9 mouse cellular contexts compared by ENCODE assay signal in genomic region chr15:12206646-12207222, GRCm38 (mm10). TPM values are rescaled to one million over a fixed set of nuclear protein-coding genes. Genes with fewer than 3 reads are reported as not detected.
A peak's percentile ranks its signal among the peaks of the same experiment; 100 is the strongest.
DNase-seq lines count a peak whose midpoint lies in the region; ATAC-seq and TF ChIP-seq lines count a peak whose summit lies in the region.
"Had no signal": no experiment of that assay in that cellular context is flagged by ENCODE, and none has a peak within 500 bp of the region (broad histone marks: within the 10 kb centered on the region; RNA-seq: fewer than 3 reads in every experiment).

No protein-coding gene starts in this region.

- 72% methylated on average over 7 of the region's 7 CpGs for WGBS in limb, embryonic 12.5 days
- WGBS in stomach, postnatal 0 days: 69% methylated on average over 7 of the region's 7 CpGs

- intact Hi-C loops in gastrocnemius, postnatal 36 days (cut with DNase I): no loop called here

- H3K27me3 ChIP-seq in testis, adult 2 months (ENCODE audit: control insufficient read depth, insufficient read depth, low read length): no peaks in the 10 kb centered on the region
- H3K27me3 ChIP-seq in limb, embryonic 12.5 days: no peaks in the 10 kb centered on the region
- no peaks in the 10 kb centered on the region for H3K27me3 ChIP-seq in stomach, postnatal 0 days (ENCODE audit: control insufficient read depth, insufficient read depth, low read length)

- H3K9me3 ChIP-seq in limb, embryonic 12.5 days: no peaks in the 10 kb centered on the region
- H3K9me3 ChIP-seq in stomach, postnatal 0 days (ENCODE audit: control insufficient read depth, low read length): no peaks in the 10 kb centered on the region
- H3K9me3 ChIP-seq: G1E had no signal

- TF ChIP-seq EP300 in stomach, postnatal 0 days (optimal IDR thresholded peaks at IDR 0.05): no peak

- no peak for TF ChIP-seq CTCF in testis, adult 2 months (IDR thresholded peaks at IDR 0.05; ENCODE audit: control insufficient read depth, insufficient read depth, insufficient replicate concordance, low read depth, low read length)
- TF ChIP-seq CTCF in stomach, postnatal 0 days (IDR thresholded peaks at IDR 0.05; ENCODE audit: low read depth): no peak

- TF ChIP-seq POLR2A in testis, adult 2 months (IDR thresholded peaks at IDR 0.05; ENCODE audit: control insufficient read depth, low read depth, low read length): no peak

- peak overlapping the region; percentile 68 for H3K4me3 ChIP-seq in testis, adult 2 months (ENCODE audit: control insufficient read depth, low read depth, low read length)
- H3K4me3 ChIP-seq in limb, embryonic 12.5 days (replicated peaks): no peak overlapping the region
- H3K4me3 ChIP-seq in stomach, postnatal 0 days (ENCODE audit: low read depth, low read length): no peak overlapping the region

- H3K4me1 ChIP-seq in testis, adult 2 months (ENCODE audit: control insufficient read depth, insufficient read depth, low read length): peaks cover 8% of the 10 kb centered on the region
- peaks cover 31% of the 10 kb centered on the region for H3K4me1 ChIP-seq in limb, embryonic 12.5 days (replicated peaks)
- peaks cover 6% of the 10 kb centered on the region for H3K4me1 ChIP-seq in stomach, postnatal 0 days (replicated peaks; ENCODE audit: control insufficient read depth, insufficient read depth)

- H3K4me2 ChIP-seq in limb, embryonic 12.5 days: peak overlapping the region; percentile 73
- H3K4me2 ChIP-seq in stomach, postnatal 0 days (replicated peaks; ENCODE audit: low read depth): peak overlapping the region; percentile 79

- H3K9ac ChIP-seq in limb, embryonic 12.5 days (replicated peaks): no peak overlapping the region
- H3K9ac ChIP-seq in stomach, postnatal 0 days (ENCODE audit: low read length): no peak overlapping the region

- no peak for ATAC-seq in limb, embryonic 12.5 days (ENCODE audit: insufficient number of reproducible peaks, insufficient read depth, low FRiP score, low TSS enrichment, low read depth)
- no peak for ATAC-seq in stomach, postnatal 0 days (ENCODE audit: low FRiP score, low TSS enrichment)

- peak; percentile 25 for DNase-seq in embryo, embryonic 9.5 days (ENCODE audit: extremely low spot score)
- DNase-seq in embryo, embryonic 10.5 days (ENCODE audit: low spot score): no peak
- DNase-seq in testis, postnatal 14 days (ENCODE audit: low spot score): no peak
- peak; percentile 16 for DNase-seq in stomach, postnatal 0 days (ENCODE audit: low spot score)
- DNase-seq in gastrocnemius, postnatal 36 days: no peak
- no peak for DNase-seq in frontal cortex, postnatal 14 days (ENCODE audit: low spot score in 2 of 2)

- no peak overlapping the region for H3K27ac ChIP-seq in testis, adult 2 months (ENCODE audit: control insufficient read depth, insufficient read depth, low read depth, low read length)
- H3K27ac ChIP-seq in limb, embryonic 12.5 days: no peak overlapping the region; the same call in 1 of the 2 replicates
- no peak overlapping the region for H3K27ac ChIP-seq in stomach, postnatal 0 days (replicated peaks)

- no peaks in the 10 kb centered on the region for H3K36me3 ChIP-seq in testis, adult 2 months (ENCODE audit: control insufficient read depth, insufficient read depth, low read length)
- H3K36me3 ChIP-seq in limb, embryonic 12.5 days: no peaks in the 10 kb centered on the region
- H3K36me3 ChIP-seq in stomach, postnatal 0 days (ENCODE audit: control insufficient read depth, insufficient read depth, low read length): no peaks in the 10 kb centered on the region

RNA-seq across cellular contexts. Expression of gene Mtmr12, which starts 1.9 kb away (rescaled TPM):
- polyA plus RNA-seq in testis, adult 2 months (2012; rRNA removed): 26.2 and 27.0 TPM in 2 replicates
- polyA plus RNA-seq in limb, embryonic 12.5 days (2016; fragmentation: Nextera tagmentation; extraction: Ambion mirVana): 20.7 and 22.4 TPM in 2 replicates
- 6.8 and 7.3 TPM in 2 replicates for polyA plus RNA-seq in stomach, postnatal 0 days (2015; fragmentation: Nextera tagmentation; extraction: Ambion mirVana)
- total RNA-seq in gastrocnemius, postnatal 36 days (2021): 1 to 10 TPM; 3.1 to 3.7 TPM

Comparison
In these comparisons a context has a peak if more than half of its experiments do, and no peak if none do; other contexts are left out.
1. DNase-seq: peak in embryo, embryonic 9.5 days (single experiment) and stomach, postnatal 0 days (single experiment); none in embryo, embryonic 10.5 days (single experiment), testis, postnatal 14 days (single experiment), gastrocnemius, postnatal 36 days (0 of 2) and frontal cortex, postnatal 14 days (0 of 2).